Mouse (Mus musculus) thymus, postnatal 10 days (tissue): ENCODE data around the gene Olfr718-ps1.

Source experiments
- DNase-seq, 2 experiments: peaks; one replicate each; pipeline ENCODE4 v3.0.0; 2021; ENCODE audit warnings: low spot score in 2 of 2

Gene Olfr718-ps1

DNA sequence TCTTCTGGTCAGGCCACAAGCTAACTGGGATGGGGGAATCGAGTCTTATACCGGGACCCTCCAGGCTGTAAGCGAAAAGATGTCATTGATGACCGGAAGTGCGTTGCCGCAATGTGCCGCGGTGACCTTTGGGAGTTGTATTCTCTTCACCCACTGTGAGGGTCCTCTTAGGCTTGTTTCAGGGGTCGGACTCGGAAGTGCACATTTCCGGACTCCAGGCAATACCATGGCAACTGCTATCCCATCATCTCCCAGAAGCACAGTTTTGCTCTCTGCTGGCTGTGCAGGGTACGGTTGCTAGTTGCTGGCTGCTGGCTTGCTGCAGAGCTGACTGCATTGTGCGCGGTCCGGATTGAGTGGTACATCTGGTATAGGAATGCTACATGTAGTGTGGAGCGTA is 18.3 kb downstream of the Olfr718-ps1 start:
- no peak for DNase-seq

- DNase-seq: no peak
Measured at GRCm38 (mm10) chr5:143127837-143128236, 19.5 kb downstream of the Olfr718-ps1 start.

GRCm38 (mm10) chr5:143126908-143127307 is 20.5 kb downstream of the Olfr718-ps1 start:
- DNase-seq: no peak

DNA sequence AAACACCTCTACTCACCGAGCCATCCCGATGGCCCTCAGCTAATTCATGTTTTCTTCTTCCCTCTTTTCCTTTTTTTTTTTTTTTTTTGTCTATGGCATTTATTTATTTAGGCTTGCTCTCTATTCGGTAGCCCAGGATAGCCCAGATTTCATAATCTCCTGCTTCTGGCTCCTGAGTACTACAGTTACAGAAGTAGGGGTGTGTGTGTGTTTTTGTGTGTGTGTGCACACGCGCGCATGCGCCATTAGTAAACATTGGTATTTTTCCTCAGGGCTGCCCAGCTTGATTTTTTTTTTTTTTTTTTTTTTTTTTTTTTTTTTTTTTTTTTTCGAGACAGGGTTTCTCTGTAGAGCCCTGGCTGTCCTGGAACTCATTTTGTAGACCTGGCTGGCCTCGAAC is 21.3 kb downstream of the Olfr718-ps1 start:
- DNase-seq: no peak

DNA sequence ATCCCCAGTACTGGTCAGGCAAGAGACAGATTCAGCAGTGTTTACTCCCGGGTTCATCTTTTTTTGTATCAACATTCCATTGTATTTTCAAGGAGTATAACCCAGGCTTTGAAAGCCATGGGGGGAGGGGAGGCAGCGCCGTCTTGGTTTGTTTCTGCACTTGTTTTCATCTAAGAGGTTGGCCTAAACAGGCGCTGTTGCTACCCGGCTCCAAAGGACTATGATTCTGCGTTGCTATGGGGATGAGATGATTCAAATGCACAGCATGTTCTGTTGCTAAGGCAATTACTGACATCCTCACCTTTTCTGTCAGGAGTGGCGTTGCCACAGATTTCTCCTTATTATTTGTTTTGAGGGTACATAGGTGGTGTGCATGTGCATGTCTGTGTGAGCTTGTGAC is 21.8 kb downstream of the Olfr718-ps1 start:
- no peak for DNase-seq

DNA sequence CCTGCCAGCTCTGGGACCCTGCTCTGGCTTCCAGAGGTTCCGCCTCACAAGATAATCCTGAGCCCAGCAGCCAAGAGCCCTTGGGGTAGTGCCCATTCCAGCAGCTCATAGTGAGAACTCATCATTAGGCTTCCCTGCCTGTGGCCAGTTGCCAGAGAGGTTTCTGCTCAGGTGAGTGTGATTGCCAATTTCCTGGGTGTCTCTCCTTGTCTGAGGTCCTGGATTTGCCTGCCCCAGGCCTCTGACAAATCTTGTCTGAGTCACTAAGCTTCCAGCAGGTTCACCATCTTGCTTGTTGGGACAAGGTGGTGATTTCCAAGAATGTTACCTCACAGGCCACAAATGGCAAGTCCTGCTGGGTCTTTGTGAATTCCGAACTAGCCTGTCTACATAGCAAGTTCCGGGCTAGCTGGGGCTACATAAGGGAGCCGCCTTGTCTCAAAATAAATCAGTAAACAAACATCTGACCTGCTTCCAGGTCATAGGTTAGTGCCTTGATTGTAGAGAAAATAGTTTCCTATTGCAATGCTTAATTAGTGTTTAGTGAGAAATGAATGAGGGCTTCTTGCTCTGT is 22.5 kb downstream of the Olfr718-ps1 start:
- no peak for DNase-seq

DNA sequence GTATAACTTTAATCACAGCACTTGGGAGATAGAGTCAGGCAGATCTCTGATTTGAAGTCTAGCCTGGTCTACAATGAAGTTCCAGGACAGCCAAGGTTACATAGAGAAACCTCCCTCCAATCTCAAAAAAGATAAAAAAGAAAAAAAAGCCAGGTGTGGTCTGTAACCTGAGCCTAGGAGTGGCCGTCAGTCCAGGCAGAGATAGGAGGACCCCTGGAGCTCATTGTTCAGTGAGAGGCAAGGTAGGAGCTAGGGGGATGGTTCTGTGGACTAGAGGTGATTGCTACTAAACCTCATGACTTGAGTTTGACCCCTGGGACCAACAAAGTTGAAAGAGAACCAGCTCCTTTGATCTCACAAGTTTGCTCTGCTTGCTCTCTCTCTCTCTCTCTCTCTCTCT is 24.7 kb downstream of the Olfr718-ps1 start:
- no peak for DNase-seq

DNA sequence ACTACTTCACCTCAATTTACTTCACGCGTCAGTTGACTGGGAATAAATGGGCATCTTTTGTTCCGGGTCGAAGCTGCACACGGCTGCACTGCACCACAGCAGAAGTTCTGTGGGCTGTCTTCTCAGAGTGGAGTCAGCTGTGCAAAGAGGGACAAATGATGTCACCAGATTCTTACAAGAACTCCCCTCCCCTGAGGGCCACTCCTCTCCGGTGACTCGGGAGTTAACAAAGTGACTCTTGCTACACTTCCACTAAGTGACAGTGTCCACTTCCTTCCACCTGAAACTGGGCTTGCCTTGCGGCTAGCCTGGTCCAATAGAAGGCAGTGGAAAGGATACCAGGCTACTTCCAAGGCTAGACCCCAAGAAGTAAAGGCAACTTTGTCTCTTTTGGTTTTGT is 25.3 kb downstream of the Olfr718-ps1 start:
- no peak for DNase-seq

DNA sequence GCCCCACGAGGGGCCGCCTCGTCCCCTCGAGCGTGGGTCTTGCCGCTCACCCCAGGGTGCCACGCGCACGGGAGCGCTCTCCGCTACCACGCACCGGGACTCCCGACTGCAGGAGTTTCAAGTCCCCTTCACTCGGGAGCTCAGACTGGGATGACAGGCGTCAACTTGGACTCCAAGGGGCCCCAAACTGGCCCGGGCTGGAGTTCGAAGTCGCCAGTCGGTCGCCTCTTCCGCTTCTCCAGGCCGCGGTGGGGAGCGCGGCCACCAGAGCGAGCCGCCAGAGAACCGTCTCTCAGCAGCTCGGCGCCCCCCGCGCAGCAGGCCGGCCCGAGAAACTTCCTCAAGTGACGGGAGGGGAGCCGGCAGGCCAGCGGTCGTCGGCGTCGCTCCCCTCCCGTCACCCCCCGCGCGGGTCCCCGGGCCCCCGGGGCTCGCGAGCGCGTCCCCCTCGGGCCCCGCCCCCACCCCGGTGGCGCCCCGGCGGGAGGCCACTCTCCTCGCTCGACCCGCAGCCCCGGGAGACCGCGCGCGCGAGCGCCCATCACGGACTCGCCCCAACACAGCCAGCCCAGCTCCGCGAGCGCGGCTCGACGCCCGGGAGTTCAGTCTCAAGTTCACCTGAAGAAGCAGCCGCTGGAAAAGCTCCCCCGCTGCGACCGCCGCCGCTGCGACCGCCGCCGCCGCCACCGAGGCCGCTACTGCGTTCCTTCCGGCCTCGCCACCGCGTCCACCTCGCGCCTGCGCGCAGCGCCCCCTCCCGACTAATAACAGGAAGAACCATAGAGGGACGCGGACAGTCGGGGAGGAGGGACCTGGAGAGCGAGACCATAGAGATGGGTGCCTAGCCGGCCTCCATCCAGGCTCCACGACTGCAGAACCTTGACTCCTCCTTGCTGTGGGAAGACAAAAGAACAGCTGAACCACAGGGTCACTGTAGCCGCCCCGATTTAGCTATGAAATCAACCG is 34.8 kb downstream of the Olfr718-ps1 start, which contains the start of gene Rnf216:
Rnf216 (minus strand) TSS at position 714 of the 966 bp plus-strand sequence.
- DNase-seq: peak; percentile 46 to 71

- no peak for DNase-seq
Measured at GRCm38 (mm10) chr5:143106842-143107241, 40.5 kb downstream of the Olfr718-ps1 start.

- no peak for DNase-seq
Measured at GRCm38 (mm10) chr5:143103231-143103630, 44.1 kb downstream of the Olfr718-ps1 start.

DNA sequence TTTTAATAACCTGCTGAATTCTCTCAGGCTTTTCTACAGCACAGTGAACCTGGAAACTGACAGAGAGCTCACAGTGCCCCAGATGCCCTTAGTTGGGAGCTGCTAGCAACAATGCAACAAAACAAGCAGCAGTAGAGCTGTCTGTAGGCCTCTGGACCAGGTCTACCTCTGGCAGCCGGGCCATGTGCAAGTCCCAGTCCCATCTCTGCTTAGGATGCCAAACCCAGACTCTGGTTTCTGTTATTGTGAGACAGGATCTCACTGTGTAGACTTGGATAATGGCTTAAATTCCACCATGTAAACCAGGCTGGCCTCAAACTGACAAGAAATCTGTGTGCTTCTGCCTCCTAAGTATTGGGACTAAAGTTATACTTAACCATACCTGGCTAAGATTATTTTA is 45.8 kb downstream of the Olfr718-ps1 start:
- DNase-seq: no peak

- no peak for DNase-seq
Measured at GRCm38 (mm10) chr5:143095256-143095655, 52.1 kb downstream of the Olfr718-ps1 start.

- DNase-seq: no peak
Measured at GRCm38 (mm10) chr5:143092891-143093290, 54.5 kb downstream of the Olfr718-ps1 start.

DNA sequence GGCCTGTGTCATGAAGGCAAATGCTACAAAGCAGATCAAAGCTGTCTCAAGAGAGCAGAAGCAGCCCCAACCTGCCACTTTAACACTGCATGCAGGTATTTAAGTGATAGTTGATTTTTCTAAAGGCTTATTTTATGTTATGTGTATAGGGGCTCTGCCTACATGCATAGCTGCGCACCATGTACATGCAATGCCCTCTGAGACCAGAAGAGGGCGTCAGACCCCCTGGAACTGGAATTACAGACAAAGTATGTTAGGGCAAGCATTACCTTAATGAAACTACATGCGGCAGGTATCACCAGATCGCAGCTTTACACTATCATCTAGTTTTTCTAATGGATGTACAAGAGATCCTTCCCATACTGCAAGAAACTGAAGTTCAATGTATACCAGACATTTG is 62.5 kb downstream of the Olfr718-ps1 start:
- DNase-seq: peak in 1 of 2 experiments; percentile 17
